Mouse (Mus musculus): ENCODE measurements around the gene Mthfd1.
A peak's percentile ranks its signal among the peaks of the same experiment; 100 is the strongest.
"Not testable (repeated sequence)": the region's sequence is repeated elsewhere in the genome, so short reads cannot be mapped to it uniquely, and the experiment has no call there.

Mthfd1 gene

GRCm38 (mm10) chr12:76254725-76255498 lies at the start of gene Mthfd1:
Gene Mthfd1 (plus strand): TSS chr12:76255298.
- DNase-seq (ENCODE audit: low read depth, low spot score): peak; percentile 96

DNA sequence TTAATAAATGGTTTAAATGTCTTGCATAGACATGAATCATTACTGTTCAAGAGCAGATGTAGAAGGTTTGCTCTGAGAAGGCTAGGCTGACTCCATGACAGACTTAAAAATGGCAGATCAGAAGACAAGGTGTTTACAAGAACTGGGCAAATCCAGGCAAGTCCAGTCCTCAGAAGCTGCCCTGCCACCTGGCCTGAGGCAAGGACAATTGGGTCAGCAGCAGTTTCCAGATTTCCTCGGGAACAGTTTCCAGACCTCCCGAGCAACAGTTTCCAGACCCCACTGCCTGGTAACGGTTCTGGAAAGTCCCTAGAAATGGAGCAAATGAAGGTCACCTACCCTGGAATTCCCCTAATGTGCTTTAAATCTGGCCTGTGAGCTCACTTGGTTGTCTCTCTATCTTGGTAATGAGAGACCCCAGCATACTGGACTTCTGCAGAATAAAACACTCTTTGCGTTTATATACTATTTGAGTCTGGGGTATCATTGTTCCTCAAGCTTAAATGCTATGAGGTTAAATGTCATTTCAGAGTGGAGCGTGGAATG lies 45.6 kb upstream of the Mthfd1 start:
- no peak for DNase-seq (ENCODE audit: low read depth, low spot score)

- DNase-seq (ENCODE audit: low read depth, low spot score): no peak
These were observed 40.0 kb upstream of the Mthfd1 start for GRCm38 (mm10) chr12:76215121-76215520.

DNA sequence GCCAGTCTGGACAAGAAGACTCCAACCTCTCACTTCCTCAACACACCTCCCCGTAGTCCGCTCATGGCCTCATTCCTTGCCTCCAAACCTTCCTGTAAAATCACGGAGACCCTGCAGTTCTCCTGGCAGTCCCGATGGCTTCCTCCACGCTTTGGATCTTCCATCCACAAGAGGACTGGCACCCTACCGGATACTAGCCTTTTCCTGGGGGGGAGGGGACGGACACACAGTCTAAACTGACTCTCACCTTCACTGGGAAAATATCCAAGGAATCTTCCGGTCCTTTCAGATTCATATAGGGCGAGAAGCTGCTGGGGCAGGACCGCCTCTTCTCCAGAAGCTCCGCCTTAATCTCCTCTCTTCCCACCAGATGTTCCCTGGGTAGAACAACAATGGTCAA lies 38.4 kb upstream of the Mthfd1 start:
- no peak for DNase-seq (ENCODE audit: low read depth, low spot score)

DNA sequence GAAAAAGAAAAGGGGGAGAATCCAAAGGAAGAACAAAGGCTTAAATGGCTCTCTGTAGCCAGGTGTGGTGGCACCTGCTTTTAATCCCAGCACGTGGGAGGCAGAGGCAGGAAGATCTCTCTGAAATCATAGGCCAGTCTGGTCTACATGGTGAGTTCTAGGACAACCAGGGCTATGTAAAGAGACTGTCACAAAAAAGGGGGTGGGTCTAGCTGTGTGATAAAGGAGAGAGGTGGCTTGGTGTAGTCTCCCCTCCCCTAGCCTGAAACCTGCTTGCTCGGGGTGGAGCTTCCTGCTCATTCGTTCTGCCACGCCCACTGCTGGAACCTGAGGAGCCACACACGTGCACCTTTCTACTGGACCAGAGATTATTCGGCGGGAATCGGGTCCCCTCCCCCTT lies 33.0 kb upstream of the Mthfd1 start:
- not testable (repeated sequence) for DNase-seq (ENCODE audit: low read depth, low spot score)

- DNase-seq (ENCODE audit: low read depth, low spot score): no peak
These were observed 24.5 kb upstream of the Mthfd1 start for GRCm38 (mm10) chr12:76230644-76231043.

DNA sequence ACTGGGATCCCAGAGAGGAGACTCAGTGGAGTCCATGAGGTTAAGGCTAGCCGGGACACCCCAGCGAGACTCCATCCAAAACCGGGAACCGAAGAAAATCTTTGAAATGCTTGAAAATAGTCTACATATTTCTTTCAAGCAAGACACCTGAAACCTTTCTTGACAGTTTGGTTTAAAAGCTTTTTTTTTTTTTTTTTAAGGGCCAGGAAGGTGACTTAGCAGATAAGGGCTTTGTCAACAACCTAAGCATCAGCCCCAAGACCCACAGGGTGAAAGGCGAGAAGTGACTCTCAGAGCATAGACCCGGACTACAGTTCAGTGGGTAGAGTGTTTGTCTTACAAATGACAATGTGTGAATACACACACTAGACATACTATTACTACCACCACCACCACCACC lies 19.8 kb upstream of the Mthfd1 start:
- no peak for DNase-seq (ENCODE audit: low read depth, low spot score)

- DNase-seq (ENCODE audit: low read depth, low spot score): no peak
These were observed 15.8 kb upstream of the Mthfd1 start for GRCm38 (mm10) chr12:76239145-76239838.

DNA sequence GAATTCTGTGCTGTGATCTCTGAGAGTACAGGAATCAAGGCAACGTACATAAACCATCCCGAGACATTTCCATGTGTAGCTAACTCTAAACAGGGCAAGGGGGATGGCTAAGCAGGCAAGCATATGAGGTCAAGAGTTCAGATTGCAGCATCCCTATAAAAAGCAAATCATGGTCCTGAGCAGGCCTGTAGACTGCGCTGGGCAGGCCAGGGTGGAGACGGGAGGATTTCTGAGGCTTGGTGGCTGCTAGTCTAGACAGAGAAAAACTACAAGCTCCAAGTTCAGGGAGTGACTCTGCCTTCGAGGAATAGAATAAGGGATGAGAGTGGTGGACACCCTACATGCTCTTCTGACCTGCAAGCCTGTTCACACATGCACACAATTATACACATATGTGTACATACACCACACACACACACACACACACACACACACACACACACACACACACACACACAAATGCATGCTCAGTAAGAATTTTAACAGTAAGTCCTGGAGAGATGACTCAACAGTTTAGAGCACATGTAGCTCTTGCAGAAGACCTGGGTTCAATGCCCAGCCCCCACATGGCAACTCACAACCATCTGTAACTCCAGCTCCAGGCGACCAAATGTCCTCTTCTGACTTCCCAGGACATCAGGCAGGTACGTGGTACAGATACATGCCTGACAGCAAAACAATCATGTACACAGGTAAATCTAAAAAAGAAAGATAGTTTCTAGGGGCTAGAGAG lies 15.1 kb upstream of the Mthfd1 start:
- no peak for DNase-seq (ENCODE audit: low read depth, low spot score)

DNA sequence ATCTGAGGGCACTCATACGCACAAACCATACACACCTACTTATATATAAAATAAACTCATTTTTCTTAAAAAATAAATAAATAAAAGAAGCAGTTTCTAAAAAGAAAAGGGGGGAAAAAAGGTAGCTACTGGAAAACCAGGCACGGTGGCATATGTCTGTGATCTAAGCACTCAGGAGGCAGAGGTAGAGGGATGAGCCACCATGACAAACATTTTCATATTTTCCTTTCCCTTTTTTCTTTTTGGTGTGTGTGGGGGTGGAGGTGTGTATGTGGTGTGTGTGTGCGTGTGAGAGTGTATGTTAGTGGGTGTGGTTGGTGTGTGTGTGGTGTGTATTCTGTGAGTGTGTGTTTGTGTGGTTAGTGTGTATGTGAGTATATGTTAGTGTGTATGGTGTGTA lies 14.4 kb upstream of the Mthfd1 start:
- DNase-seq (ENCODE audit: low read depth, low spot score): no peak

GRCm38 (mm10) chr12:76241084-76241483 lies 14.0 kb upstream of the Mthfd1 start:
- DNase-seq (ENCODE audit: low read depth, low spot score): no peak

DNA sequence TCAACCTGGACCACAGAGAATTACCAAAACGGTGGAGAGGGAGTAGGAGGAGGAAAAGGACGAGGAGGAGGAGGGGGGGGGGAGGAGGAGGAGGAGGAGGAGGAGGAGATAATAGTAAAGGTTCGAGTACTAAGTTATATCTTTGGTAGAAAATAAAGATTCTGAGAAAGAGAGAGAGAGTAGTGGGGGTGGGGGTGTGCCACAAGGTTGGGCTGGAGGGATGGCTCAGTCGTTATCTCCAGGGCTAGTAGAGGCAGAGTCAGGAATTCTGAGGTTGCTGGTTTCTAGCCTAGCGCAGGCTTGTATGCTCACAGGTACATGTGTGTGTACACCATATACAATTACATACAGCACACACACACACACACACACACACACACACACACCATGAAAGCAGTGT lies 13.3 kb upstream of the Mthfd1 start:
- no peak for DNase-seq (ENCODE audit: low read depth, low spot score)

GRCm38 (mm10) chr12:76244981-76245380 lies 10.1 kb upstream of the Mthfd1 start:
- DNase-seq (ENCODE audit: low read depth, low spot score): no peak

DNA sequence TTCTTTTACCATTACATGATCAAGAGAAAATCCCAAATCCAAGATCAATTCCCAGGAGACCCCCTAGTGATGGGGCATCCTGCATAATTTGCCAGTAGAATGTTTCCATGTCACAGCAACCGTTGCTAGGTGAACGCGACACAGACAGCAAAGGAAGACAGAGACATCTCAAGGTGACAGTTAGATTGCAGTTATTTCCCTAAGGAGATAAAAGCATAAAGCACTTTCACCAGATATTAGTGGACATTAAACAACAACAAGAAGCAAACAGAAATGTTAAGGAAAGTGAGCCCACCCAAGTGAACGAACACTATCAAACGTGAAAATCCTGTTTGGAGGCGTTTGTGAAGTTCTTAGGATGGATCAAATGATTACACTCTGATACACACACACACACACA lies 8.5 kb upstream of the Mthfd1 start, which contains the start of gene Tex21:
TSS of gene Tex21 (minus strand) at position 101 of the 400 bp plus-strand sequence.
- peak; percentile 8 for DNase-seq (ENCODE audit: low read depth, low spot score)

- no peak for DNase-seq (ENCODE audit: low read depth, low spot score)
These were observed 2.0 kb upstream of the Mthfd1 start for GRCm38 (mm10) chr12:76253090-76253489.

DNA sequence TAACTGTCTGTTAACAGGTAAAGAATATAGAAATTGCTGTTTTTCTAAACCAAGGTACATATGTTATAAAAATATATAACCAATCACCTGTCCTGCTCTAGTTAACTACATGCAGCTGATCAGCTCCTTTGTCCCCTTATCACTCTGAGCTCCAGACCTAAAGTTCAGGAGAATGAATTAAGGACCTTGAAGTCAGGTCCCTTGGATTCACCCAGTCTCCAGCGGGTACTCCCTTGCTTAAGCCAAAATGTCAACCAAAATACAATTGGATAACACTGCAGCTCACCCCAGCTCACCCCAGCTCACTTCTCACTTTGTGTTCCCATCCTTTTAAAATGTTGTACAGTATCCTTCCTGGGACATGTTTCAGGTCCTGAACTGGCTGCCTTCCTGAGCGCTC lies 1.5 kb upstream of the Mthfd1 start:
- DNase-seq (ENCODE audit: low read depth, low spot score): no peak

- no peak for DNase-seq (ENCODE audit: low read depth, low spot score)
These were observed 1.1 kb upstream of the Mthfd1 start for GRCm38 (mm10) chr12:76253991-76254390.

DNA sequence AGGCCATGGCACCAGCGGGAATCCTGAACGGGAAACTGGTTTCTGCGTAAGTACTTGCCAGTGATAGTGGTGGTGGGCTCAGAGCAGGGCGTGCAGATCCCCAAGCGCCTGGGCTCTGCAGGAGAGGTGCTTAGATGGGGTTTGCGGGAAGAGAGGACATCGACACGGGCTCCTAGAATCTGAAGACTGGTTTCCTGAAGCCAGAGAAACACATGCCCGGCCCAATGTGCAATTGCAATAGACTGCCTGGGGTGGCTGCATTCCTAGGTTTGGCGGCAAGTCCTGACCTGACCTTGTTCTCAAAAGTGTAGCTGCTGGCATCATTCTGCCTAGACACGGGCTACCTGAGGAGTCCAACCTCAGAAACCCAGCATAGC lies 389 bp downstream of the Mthfd1 start:
- DNase-seq (ENCODE audit: low read depth, low spot score): no peak

- DNase-seq (ENCODE audit: low read depth, low spot score): peak; percentile 22
These were observed 1.2 kb downstream of the Mthfd1 start for GRCm38 (mm10) chr12:76256114-76256843.

- no peak for DNase-seq (ENCODE audit: low read depth, low spot score)
These were observed 5.6 kb downstream of the Mthfd1 start for GRCm38 (mm10) chr12:76260673-76261072.

DNA sequence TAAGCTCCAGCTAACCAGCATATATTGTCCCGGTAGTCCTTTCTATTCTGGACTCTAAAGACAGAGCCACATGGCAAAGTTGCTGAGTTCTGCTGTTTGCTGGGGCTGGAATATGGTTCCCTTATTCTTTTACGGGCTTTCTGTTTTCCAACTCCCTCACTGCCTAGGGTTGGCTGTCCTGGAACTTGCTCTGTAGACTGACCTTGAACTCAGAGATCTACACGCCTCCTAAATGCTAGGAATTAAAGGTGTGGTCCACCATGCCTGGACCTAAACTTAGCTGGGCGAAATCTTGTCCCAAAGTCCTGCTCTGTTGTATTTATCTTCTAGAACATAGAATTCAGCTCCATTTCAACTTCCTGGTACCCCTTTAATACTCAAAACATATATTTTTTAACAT lies 6.5 kb downstream of the Mthfd1 start:
- no peak for DNase-seq (ENCODE audit: low read depth, low spot score)
